Comparison of ENCODE assay signal across 14 mouse cellular contexts in genomic region chr2:70146993-70147581, GRCm38 (mm10).
DNase-seq lines count a peak whose midpoint lies in the region; ATAC-seq and TF ChIP-seq lines count a peak whose summit lies in the region.
"Had no signal": no experiment of that assay in that cellular context is flagged by ENCODE, and none has a peak within 500 bp of the region (broad histone marks: within the 10 kb centered on the region; RNA-seq: fewer than 3 reads in every experiment).

No protein-coding gene starts in this region.

- 48% methylated on average over 12 of the region's 12 CpGs for WGBS in lung, embryonic 14.5 days

- H3K4me3 ChIP-seq in lung, embryonic 14.5 days (ENCODE audit: low read depth, low read length): no peak overlapping the region
- H3K4me3 ChIP-seq: heart, embryonic 13.5 days; liver, embryonic 15.5 days; midbrain, embryonic 15.5 days had no signal

- no peaks in the 10 kb centered on the region for H3K27me3 ChIP-seq in lung, embryonic 14.5 days (ENCODE audit: insufficient read depth, low read length)
- H3K27me3 ChIP-seq: heart, embryonic 13.5 days; liver, embryonic 15.5 days; midbrain, embryonic 15.5 days had no signal

- ATAC-seq in lung, embryonic 14.5 days (ENCODE audit: insufficient read depth): no peak
- peak; percentile 69 for ATAC-seq in CD4-positive, CD25-positive, alpha-beta regulatory T cell, adult 4 months
- ATAC-seq in megakaryocyte progenitor cell, adult 5-6 weeks (replicated peaks; ENCODE audit: poor library complexity): peak; percentile 69
- ATAC-seq: midbrain, embryonic 15.5 days had no signal

- H3K36me3 ChIP-seq in lung, embryonic 14.5 days (ENCODE audit: insufficient read depth): no peaks in the 10 kb centered on the region
- H3K36me3 ChIP-seq: heart, embryonic 13.5 days; liver, embryonic 15.5 days; midbrain, embryonic 15.5 days had no signal

- no peak overlapping the region for H3K27ac ChIP-seq in lung, embryonic 14.5 days (ENCODE audit: low read depth)
- H3K27ac ChIP-seq: heart, embryonic 13.5 days; liver, embryonic 15.5 days; midbrain, embryonic 15.5 days had no signal

- H3K9ac ChIP-seq in lung, embryonic 14.5 days: no peak overlapping the region
- H3K9ac ChIP-seq: heart, embryonic 13.5 days; liver, embryonic 15.5 days; midbrain, embryonic 15.5 days had no signal

- no peaks in the 10 kb centered on the region for H3K9me3 ChIP-seq in lung, embryonic 14.5 days (ENCODE audit: low read depth, low read length)
- H3K9me3 ChIP-seq: heart, embryonic 13.5 days; liver, embryonic 15.5 days; midbrain, embryonic 15.5 days had no signal

- no peaks in the 10 kb centered on the region for H3K4me1 ChIP-seq in lung, embryonic 14.5 days (ENCODE audit: insufficient read depth)
- H3K4me1 ChIP-seq: heart, embryonic 13.5 days; liver, embryonic 15.5 days; midbrain, embryonic 15.5 days had no signal

- TF ChIP-seq CTCF in lung, embryonic 14.5 days (IDR thresholded peaks at IDR 0.05; ENCODE audit: low read depth): peak; percentile 47

- peak; percentile 18 for DNase-seq in lung, embryonic 14.5 days
- no peak for DNase-seq in lung, postnatal 14 days
- peak; percentile 66 for DNase-seq in ZHBTc4 (ENCODE audit: low read depth, low spot score)
- DNase-seq in heart, adult 11 months: no peak
- no peak for DNase-seq in left cerebral cortex, postnatal 36 days (ENCODE audit: low spot score in 2 of 2)
- DNase-seq: adrenal gland, adult 8-10 months; cerebellum, adult 2 months; kidney, adult 2 months; layer of hippocampus, postnatal 36 days had no signal

- no peak overlapping the region for H3K4me2 ChIP-seq in lung, embryonic 14.5 days
- H3K4me2 ChIP-seq: heart, embryonic 13.5 days; liver, embryonic 15.5 days; midbrain, embryonic 15.5 days had no signal

- intact Hi-C loops in left cerebral cortex, postnatal 36 days (cut with DNase I): no loop called here

Comparison
In these comparisons a context has a peak if more than half of its experiments do, and no peak if none do; other contexts are left out.
1. DNase-seq: peak in lung, embryonic 14.5 days (single experiment) and ZHBTc4 (single experiment); none in lung, postnatal 14 days (single experiment), heart, adult 11 months (single experiment) and left cerebral cortex, postnatal 36 days (0 of 2).